Mouse (Mus musculus) liver, embryonic 14.5 days (tissue): Measurements from ENCODE around the gene Tpst1.

ENCODE experiments used
- CTCF ChIP-seq: IDR thresholded peaks from 2 replicates; pipeline ENCODE4 v1.5.1; 2016; ENCODE audit warnings: antibody characterized with exemption, low read depth, control low read depth
- EP300 ChIP-seq: IDR thresholded peaks from 2 replicates; pipeline ENCODE4 v1.6.1; 2016; ENCODE audit warnings: antibody characterized with exemption, low read depth

- no peak for TF ChIP-seq CTCF
- TF ChIP-seq EP300 = peak; percentile 95
These were observed 97.7 kb downstream of the Tpst1 start for GRCm38 (mm10) chr5:130170666-130171422.
